Mouse (Mus musculus): ENCODE data around the gene Sdk1. TPM values are rescaled to one million over a fixed set of nuclear protein-coding genes. Genes with fewer than 3 reads are reported as not detected.

Sdk1 gene
- total RNA-seq, 1 experiment = 1.2 TPM

DNA sequence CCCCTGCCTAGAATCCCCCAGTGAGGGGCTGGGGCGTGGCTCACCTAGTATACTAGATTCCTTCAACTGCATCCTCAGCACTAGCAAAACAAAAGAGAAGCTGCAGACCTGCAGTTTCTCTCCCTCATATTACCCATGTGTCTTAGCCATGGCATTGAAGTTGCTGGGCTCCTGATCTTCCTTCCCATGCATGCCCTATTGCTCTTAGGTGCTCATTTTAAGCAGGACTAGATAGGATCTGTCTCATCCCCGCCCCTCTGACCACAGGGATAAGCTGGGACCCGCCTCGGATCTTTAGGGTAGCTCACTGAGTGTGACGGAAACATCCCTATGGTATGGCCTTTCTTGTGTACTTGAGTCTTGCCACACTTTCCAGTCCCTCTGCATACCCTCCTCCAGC lies 947.5 kb downstream of the Sdk1 start:
- TF ChIP-seq CHD2 (IDR thresholded peaks at IDR 0.05; ENCODE audit: low read depth, low read length) = no peak
- no peak for TF ChIP-seq HCFC1 (IDR thresholded peaks at IDR 0.05; ENCODE audit: borderline replicate concordance, insufficient read depth, low read length)
- no peak for TF ChIP-seq MAFK (IDR thresholded peaks at IDR 0.05; ENCODE audit: insufficient read depth, low read depth, low read length)
- no peak for TF ChIP-seq ZNF384 (IDR thresholded peaks at IDR 0.05; ENCODE audit: low read depth, low read length)
- TF ChIP-seq ZC3H11A (IDR thresholded peaks at IDR 0.05; ENCODE audit: borderline replicate concordance, low read depth, low read length) = no peak
- in situ Hi-C loops (cut with MboI; ENCODE audit: low sequenced_read_pairs in 2 of 2, unreplicated experiment in 2 of 2) = no loop called here

GRCm38 (mm10) chr5:142209911-142210310 lies 968.6 kb downstream of the Sdk1 start:
- Histone ChIP-seq H3K27ac (ENCODE audit: insufficient read depth, low read depth, low read length, poor library complexity, severe bottlenecking) (no peak overlapping the region), H3K4me1 (ENCODE audit: control insufficient read depth in 2 of 2, insufficient read depth in 2 of 2, low read length in 2 of 2, poor library complexity in 1 of 2) (peaks cover 0 to 1% of the 10 kb centered on the region in 2 experiments; a peak in 1 of 4 replicates), H3K4me3 (ENCODE audit: insufficient read depth in 1 of 2, low read depth in 1 of 2, low read length in 2 of 2, poor library complexity in 1 of 2, severe bottlenecking in 1 of 2) (no peak overlapping the region), H3K36me3 (ENCODE audit: control insufficient read depth, insufficient read depth, low read length, poor library complexity, severe bottlenecking) (no peaks in the 10 kb centered on the region), H3K9ac (ENCODE audit: insufficient read depth, low read depth, low read length, poor library complexity, severe bottlenecking) (no peak overlapping the region), H3K9me3 (ENCODE audit: control insufficient read depth, insufficient read depth, low read depth, low read length) (no peaks in the 10 kb centered on the region)
- in situ Hi-C loops (cut with MboI; ENCODE audit: low sequenced_read_pairs in 2 of 2, unreplicated experiment in 2 of 2) = no loop called here
- DNase-seq (ENCODE audit: low read depth, low spot score) = no peak
- TF ChIP-seq HCFC1 (IDR thresholded peaks at IDR 0.05; ENCODE audit: borderline replicate concordance, insufficient read depth, low read length) = no peak
- TF ChIP-seq MAFK (IDR thresholded peaks at IDR 0.05; ENCODE audit: insufficient read depth, low read depth, low read length) = no peak
- TF ChIP-seq ZC3H11A (IDR thresholded peaks at IDR 0.05; ENCODE audit: borderline replicate concordance, low read depth, low read length) = no peak

More for the DNA sequence above, 947.5 kb downstream of the Sdk1 start:
- H3K36me3 ChIP-seq (ENCODE audit: control insufficient read depth, insufficient read depth, low read length, poor library complexity, severe bottlenecking) = no peaks in the 10 kb centered on the region
- no peaks in the 10 kb centered on the region for H3K9me3 ChIP-seq (ENCODE audit: control insufficient read depth, insufficient read depth, low read depth, low read length)
- no peak for DNase-seq (ENCODE audit: low read depth, low spot score)
- H3K4me1 ChIP-seq (ENCODE audit: control insufficient read depth in 2 of 2, insufficient read depth in 2 of 2, low read length in 2 of 2, poor library complexity in 1 of 2) = no peaks in the 10 kb centered on the region; a peak in 1 of 4 replicates
- H3K4me3 ChIP-seq (ENCODE audit: insufficient read depth in 1 of 2, low read depth in 1 of 2, low read length in 2 of 2, poor library complexity in 1 of 2, severe bottlenecking in 1 of 2) = no peak overlapping the region
- H3K9ac ChIP-seq (ENCODE audit: insufficient read depth, low read depth, low read length, poor library complexity, severe bottlenecking) = no peak overlapping the region
- H3K27ac ChIP-seq (ENCODE audit: insufficient read depth, low read depth, low read length, poor library complexity, severe bottlenecking) = no peak overlapping the region

- DNase-seq (ENCODE audit: low read depth, low spot score) = peak; percentile 29
- TF ChIP-seq MAFK (IDR thresholded peaks at IDR 0.05; ENCODE audit: insufficient read depth, low read depth, low read length) = no peak
- no peak for TF ChIP-seq ZNF384 (IDR thresholded peaks at IDR 0.05; ENCODE audit: low read depth, low read length)
- TF ChIP-seq HCFC1 (IDR thresholded peaks at IDR 0.05; ENCODE audit: borderline replicate concordance, insufficient read depth, low read length) = no peak
- no peak for TF ChIP-seq CHD2 (IDR thresholded peaks at IDR 0.05; ENCODE audit: low read depth, low read length)
- TF ChIP-seq ZC3H11A (IDR thresholded peaks at IDR 0.05; ENCODE audit: borderline replicate concordance, low read depth, low read length) = no peak
- H3K9me3 ChIP-seq (ENCODE audit: control insufficient read depth, insufficient read depth, low read depth, low read length) = no peaks in the 10 kb centered on the region
- no peak overlapping the region for H3K9ac ChIP-seq (ENCODE audit: insufficient read depth, low read depth, low read length, poor library complexity, severe bottlenecking)
- H3K4me1 ChIP-seq (ENCODE audit: control insufficient read depth in 2 of 2, insufficient read depth in 2 of 2, low read length in 2 of 2, poor library complexity in 1 of 2) = peaks cover 0 to 2% of the 10 kb centered on the region in 2 experiments; a peak in 1 of 4 replicates
- H3K36me3 ChIP-seq (ENCODE audit: control insufficient read depth, insufficient read depth, low read length, poor library complexity, severe bottlenecking) = no peaks in the 10 kb centered on the region
- no peak overlapping the region for H3K4me3 ChIP-seq (ENCODE audit: insufficient read depth in 1 of 2, low read depth in 1 of 2, low read length in 2 of 2, poor library complexity in 1 of 2, severe bottlenecking in 1 of 2)
- H3K27ac ChIP-seq (ENCODE audit: insufficient read depth, low read depth, low read length, poor library complexity, severe bottlenecking) = no peak overlapping the region
- in situ Hi-C loops (cut with MboI; ENCODE audit: low sequenced_read_pairs in 2 of 2, unreplicated experiment in 2 of 2) = no loop called here
Measured at GRCm38 (mm10) chr5:142212252-142212651, 971.0 kb downstream of the Sdk1 start.

DNA sequence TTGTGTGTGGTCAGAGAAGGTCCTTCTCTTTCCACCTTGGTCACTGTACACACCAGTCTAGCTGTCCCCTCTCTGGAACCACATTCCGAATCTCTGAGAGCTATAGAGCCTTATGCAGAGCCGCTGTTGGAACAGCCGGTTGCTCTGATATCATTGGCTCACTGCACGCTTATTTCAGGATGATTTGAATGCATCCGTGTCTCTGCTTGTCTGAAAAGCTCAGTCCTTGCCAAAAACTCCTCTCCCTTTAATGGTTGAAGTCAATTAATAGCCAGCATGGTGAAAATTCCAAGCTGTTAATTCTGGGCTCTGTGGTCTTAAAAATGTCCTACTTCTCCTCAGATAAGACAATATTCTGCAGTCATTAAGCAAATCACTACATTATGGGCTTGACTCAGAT lies 974.7 kb downstream of the Sdk1 start:
- Histone ChIP-seq H3K4me3 (ENCODE audit: insufficient read depth in 1 of 2, low read depth in 1 of 2, low read length in 2 of 2, poor library complexity in 1 of 2, severe bottlenecking in 1 of 2) (no peak overlapping the region), H3K9ac (ENCODE audit: insufficient read depth, low read depth, low read length, poor library complexity, severe bottlenecking) (no peak overlapping the region), H3K9me3 (ENCODE audit: control insufficient read depth, insufficient read depth, low read depth, low read length) (no peaks in the 10 kb centered on the region), H3K4me1 (ENCODE audit: control insufficient read depth in 2 of 2, insufficient read depth in 2 of 2, low read length in 2 of 2, poor library complexity in 1 of 2) (peaks cover 0 to 2% of the 10 kb centered on the region in 2 experiments; a peak in 1 of 4 replicates), H3K36me3 (ENCODE audit: control insufficient read depth, insufficient read depth, low read length, poor library complexity, severe bottlenecking) (no peaks in the 10 kb centered on the region), H3K27ac (ENCODE audit: insufficient read depth, low read depth, low read length, poor library complexity, severe bottlenecking) (no peak overlapping the region)
- in situ Hi-C loops (cut with MboI; ENCODE audit: low sequenced_read_pairs in 2 of 2, unreplicated experiment in 2 of 2) = no loop called here
- DNase-seq (ENCODE audit: low read depth, low spot score) = no peak
- TF ChIP-seq HCFC1 (IDR thresholded peaks at IDR 0.05; ENCODE audit: borderline replicate concordance, insufficient read depth, low read length) (no peak), ZNF384 (IDR thresholded peaks at IDR 0.05; ENCODE audit: low read depth, low read length) (no peak), ZC3H11A (IDR thresholded peaks at IDR 0.05; ENCODE audit: borderline replicate concordance, low read depth, low read length) (no peak), CHD2 (IDR thresholded peaks at IDR 0.05; ENCODE audit: low read depth, low read length) (no peak), MAFK (IDR thresholded peaks at IDR 0.05; ENCODE audit: insufficient read depth, low read depth, low read length) (no peak)
